Mouse (Mus musculus) erythroid progenitor cell, adult 5-6 weeks (primary cell): ENCODE measurements around the gene Sarm1. TPM values are rescaled to one million over a fixed set of nuclear protein-coding genes. Genes with fewer than 3 reads are reported as not detected.
A peak's percentile ranks its signal among the peaks of the same experiment; 100 is the strongest.

ENCODE experiments used
- ATAC-seq: replicated peaks from 2 replicates; pipeline ENCODE4 v1.8.0; 2016; ENCODE audit warnings: moderate number of reproducible peaks, mild to moderate bottlenecking, moderate TSS enrichment, inconsistent platforms; ENCODE audit not compliant: poor library complexity, low FRiP score, severe bottlenecking
- total RNA-seq, 2 experiments: library from RNA; stranded (forward) in 1 of 2; stranded (reverse) in 1 of 2; fragments of 150-400 nt in 1 of 2; fragments of 186-747, 209-891 nt in 1 of 2; gene quantifications; 2 replicates each; pipeline versions ENCODE4 v1.2.3 to v1.2.4; 2015 to 2017; ENCODE audit warnings: low replicate concordance in 2 of 2

The Sarm1 gene
- total RNA-seq, 2 experiments from 2014 or later, result not detected

DNA sequence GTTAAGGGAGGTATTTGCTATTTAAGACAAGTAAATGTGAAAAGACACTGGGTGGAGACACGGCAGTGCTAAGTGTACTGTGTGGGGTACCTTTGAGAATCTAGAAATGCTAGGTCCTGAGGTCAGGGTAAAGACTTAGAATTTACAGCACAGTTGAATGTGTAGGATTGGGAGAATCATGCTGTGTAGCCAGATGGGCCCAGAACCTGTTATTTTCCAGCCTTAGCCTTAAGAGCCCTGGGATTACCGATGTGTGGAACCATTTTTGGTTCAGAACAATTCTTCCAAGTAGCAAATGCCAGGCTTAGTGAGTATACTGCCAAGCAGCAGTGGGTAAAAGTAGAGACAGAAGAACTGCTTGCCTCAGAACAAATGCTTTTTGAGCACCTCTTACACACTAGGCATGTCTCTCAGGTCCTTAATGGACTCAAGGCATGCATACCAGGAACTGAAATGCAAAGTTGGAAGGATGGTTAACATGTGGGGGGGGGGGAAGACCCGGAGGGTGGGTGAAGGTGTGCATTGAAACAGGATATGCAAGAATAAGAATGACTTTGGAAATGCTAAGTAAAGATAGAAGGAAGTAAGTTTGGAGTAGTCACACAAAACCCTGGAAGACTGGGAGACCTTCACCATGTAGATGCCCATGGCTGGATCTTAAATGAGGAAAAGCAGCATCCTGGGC, 15.7 kb upstream of the Sarm1 start:
- no peak for ATAC-seq

- ATAC-seq, result peak; percentile 97
These were observed 14.7 kb upstream of the Sarm1 start, which contains the start of the genes Tmem199 and Poldip2 for GRCm38 (mm10) chr11:78512025-78512957. Tmem199 (minus strand) TSS chr11:78512172. Poldip2 (plus strand) TSS chr11:78512193.

DNA sequence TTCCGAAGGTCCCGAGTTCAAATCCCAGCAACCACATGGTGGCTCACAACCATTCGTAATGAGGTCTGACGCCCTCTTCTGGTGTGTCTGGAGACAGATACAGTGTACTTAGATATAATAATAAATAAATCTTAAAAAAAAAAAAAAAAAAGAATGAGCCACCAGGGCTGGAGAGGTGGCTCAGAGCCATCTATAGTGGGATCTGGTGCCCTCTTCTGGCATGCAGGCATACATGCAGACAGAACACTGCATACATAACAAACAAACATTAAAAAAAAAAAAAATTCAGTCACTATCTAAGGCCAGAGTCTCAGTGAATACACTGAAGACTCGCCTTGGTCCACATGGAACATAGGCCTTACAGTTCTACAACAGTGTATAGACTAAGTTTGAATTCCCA, 11.6 kb upstream of the Sarm1 start:
- ATAC-seq, result no peak

- ATAC-seq, result no peak
These were observed 7.9 kb upstream of the Sarm1 start for GRCm38 (mm10) chr11:78505430-78505829.

- ATAC-seq, result no peak
These were observed 5.5 kb upstream of the Sarm1 start, which contains the start of gene Sebox for GRCm38 (mm10) chr11:78502909-78503650. Sebox (plus strand) TSS chr11:78503447.

DNA sequence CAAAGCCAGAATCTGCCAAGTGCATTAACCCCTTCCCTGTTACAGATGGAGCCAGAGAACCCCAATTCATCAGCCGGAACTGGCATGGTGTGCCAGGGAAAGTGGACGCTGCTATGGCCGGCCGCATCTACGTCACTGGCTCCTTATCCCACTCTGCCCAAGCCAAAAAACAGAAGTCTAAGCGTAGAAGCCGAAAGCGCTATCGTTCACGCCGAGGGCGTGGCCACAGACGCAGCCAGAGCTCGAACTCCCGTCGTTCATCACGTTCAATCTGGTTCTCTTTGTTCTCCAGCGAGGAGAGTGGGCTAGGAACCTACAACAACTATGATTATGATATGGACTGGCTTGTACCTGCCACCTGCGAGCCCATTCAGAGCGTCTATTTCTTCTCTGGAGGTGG, 4.0 kb upstream of the Sarm1 start:
- no peak for ATAC-seq

GRCm38 (mm10) chr11:78500623-78501202, 3.2 kb upstream of the Sarm1 start:
- ATAC-seq, result no peak

GRCm38 (mm10) chr11:78499543-78499942, 2.0 kb upstream of the Sarm1 start:
- no peak for ATAC-seq

DNA sequence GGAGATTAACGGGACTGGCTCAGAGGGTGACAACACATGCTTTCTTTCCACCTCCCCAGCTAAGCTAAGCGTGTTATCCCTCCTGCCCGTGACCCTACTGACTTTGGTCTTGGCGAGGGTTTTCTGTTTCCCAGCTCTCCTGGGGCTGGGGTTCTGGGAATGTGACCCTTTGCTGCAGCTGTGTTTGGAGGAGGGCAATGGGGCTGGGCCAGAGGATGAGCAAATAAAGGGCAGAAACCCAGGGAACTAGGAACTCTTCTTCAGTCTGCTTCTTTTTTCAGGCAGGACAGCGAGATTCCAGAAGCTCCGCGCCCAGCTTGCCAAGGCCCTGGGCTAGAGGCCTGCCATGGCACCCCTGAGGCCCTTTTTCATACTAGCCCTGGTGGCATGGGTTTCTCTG, 1.4 kb upstream of the Sarm1 start, which contains the start of gene Vtn:
Vtn (plus strand) TSS at position 88 of the 400 bp plus-strand sequence.
- ATAC-seq, result no peak

DNA sequence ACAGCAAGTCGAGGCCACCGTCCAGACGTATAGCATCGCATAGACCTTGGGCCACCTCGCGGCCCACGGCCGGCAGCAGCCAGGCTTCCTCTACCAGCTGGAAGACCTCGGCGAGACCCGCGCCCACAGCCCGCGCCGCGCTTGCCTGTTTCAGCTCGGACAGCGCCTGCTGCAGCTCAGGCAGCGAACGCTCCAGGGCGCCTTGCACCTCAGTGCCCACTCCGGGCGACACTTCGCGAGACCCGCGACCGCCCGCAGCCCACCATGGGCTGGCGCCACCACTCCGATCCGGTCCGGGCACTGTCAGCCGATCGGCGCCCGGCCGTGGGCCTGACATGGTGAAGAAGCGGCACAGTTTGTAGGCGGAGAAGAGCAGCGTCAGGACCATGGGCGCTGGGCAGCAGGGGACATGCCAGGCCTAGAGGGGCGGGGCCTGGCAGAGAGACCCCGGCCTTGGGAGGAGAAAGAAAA, 448 bp downstream of the Sarm1 start:
- ATAC-seq, result no peak

- no peak for ATAC-seq
These were observed 1.6 kb downstream of the Sarm1 start for GRCm38 (mm10) chr11:78495904-78496303.

DNA sequence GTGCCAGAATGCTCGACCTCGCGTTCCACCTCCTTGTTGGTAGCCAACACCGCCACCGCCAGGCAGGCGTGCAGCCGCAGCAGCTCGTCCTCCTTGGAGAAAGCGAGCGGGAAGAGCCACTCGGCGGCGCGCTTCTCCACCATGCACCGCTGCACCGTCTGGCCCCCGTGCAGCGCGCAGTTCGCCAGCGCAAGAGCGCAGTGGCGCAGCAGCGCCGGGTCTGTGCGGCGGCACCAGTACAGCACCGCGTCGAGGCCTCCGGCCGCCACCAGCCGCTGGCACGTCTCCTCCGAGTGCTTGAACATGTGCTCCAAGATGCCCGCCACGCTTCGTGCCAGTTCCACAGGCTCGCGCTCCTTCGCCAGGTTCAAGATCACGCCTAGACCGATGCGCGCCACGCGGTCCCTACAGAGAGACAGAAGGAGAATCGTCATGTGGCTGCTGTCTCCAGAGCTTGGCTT, 6.7 kb downstream of the Sarm1 start:
- no peak for ATAC-seq

DNA sequence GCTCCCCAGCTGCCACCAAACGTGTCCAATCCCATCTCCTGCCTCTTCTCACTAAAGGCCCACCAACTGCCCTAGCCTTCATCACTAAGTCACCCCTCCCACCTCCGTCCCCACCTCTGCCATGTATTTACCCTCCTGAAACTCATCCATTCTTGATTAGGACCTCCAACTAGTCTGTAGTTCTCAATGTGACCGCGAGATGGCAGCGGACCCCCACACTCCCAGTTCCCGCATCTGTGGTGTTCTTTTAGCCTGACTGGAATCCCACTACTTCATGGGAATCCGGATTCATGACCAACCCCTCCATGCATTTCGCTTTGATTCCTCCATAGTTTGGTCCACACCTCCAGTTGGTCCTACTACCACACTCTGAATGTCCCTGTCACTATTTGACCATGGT, 9.4 kb downstream of the Sarm1 start:
- no peak for ATAC-seq

DNA sequence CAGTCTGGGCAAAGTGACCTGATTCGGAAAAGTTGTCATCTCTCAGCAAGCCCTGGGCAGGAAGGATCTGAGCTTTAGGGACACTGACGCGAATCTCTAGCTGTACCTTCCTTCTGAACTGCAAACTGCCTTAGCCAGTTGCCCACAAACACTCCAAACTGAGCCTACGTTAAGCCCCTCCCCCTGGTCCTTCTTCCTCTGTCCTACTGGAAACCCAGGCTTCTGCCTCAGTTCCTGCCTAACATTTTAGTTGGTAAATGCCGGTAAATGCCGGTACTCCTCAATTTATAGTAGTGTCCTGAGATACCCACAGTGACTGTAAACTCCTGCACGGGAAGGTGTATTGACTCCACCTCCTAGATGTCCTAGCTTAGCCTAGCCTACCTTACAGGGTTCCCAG, 13.9 kb downstream of the Sarm1 start:
- no peak for ATAC-seq

- ATAC-seq, result no peak
These were observed 22.3 kb downstream of the Sarm1 start for GRCm38 (mm10) chr11:78475289-78475688.

DNA sequence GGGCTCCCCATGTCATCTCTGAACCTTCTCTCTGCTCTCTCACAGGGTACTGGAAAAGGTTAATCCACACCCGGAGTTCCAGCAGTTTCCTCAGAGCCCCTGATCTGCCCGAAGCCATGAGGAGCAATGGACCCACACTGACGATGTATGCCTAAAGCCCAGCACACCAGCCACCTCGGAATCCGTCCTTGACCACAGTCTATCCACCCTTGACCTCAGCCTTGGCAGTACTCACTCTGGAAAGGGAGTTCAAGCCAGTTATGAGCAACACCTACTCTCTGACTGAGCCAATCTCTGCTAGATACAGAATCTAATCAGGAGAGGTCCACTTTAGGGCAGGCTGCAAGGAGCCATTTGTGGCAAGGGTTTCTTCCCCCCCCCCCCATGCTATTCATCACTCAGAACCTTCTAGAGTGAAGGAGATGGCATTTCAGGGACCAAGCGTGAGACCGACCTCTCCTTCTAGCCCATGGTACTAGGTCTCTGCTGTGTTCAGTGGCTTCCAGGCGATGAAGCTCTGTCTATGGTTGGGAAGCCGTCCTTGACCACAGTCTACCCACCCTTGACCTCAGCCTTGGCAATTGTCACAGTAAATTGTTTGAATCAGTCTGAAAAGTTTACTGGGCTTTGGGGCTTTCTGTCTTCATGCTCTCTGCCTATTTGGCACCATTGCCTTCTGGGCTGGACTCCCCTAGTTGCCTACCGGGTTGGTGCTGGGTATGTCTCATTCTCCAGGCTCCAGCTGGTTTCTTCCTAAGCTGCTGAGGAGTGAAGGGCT, 26.0 kb downstream of the Sarm1 start:
- ATAC-seq, result no peak

DNA sequence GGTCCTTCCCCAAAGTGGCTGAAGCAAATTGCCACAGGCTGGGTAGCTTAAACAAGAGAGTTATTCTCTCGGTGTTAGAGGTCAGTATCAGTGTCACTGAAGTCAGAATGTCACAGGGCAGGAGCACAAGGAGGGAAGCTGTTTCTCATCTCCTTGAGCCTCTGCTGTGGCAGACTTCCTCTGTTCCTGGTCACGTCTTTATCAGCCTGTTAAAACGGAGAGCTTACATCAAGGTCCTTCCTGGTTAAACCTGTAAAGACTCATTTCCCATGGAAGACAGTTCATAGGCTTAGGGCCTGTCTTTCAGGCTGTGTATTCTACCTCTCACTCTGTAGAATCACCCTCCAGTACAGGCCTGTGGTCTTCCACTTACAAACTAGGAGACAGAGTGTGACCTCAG, 29.6 kb downstream of the Sarm1 start:
- no peak for ATAC-seq

DNA sequence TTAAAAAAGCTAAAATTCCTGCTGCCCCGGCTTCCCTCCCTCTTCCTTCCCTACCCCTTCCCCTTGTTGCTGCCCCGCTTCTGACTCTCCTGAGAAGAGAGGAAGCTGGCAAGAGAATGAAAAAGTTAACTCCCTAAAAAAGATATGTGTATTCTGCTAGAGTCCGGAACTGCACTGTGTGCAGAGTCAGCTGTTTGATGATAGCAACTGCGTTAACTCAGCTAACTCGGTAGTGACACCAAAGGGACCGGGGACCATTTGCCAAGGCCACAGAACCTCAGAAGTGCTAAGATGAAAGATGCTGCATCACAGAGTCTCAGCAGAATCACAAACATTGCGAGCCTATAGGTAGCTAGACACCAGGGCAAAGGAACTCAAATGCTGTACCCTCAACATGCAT, 30.0 kb downstream of the Sarm1 start:
- no peak for ATAC-seq
